Mouse (Mus musculus): Measurements from ENCODE around the gene Olfr1368. TPM values are rescaled to one million over a fixed set of nuclear protein-coding genes. Genes with fewer than 3 reads are reported as not detected.

Gene Olfr1368
- polyA plus RNA-seq (2014; fragmentation: Illumina TruSeq; extraction: RNeasy Lipid Tissue Mini Kit (QIAGEN cat#74804); ENCODE audit: low read depth, low replicate concordance) = 0.29 TPM

DNA sequence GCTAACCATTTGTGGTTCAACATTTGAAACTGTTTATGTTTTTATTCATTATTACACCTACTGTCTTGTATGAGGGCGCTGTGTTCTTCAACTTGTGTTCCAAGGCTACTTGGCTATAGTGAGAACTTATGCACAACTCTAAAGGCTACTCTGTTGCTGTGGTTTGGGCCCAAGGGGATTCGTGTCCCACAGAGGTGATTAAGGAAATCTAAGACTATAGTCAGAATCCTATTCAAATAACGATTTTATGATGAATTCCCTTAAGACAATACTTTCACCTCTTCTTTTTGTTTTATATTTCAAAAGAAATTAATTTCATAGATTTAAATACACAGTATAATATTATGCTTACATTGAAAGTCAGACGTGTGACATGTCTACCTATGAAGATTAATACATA is at the start of gene Olfr1368:
Olfr1368 (minus strand) TSS at position 101 of the 400 bp plus-strand sequence.

DNA sequence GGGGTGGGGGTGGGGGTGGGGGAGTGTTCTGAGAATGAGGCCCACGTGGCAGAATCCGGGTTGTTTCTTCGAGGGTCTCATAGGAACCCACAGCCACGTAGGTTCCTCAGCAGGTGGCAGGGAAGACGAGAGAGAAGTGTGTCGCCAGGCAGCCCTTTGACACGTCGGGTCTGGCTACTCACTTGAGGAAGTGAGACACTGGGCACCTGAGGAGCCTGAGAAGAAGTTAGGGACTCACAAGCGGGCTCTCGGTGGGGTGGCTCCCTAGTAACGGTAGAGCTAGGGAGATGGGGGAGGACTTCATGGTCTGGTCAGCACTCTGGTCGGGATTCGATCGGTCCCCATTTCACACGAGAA is 33.7 kb upstream of the Olfr1368 start, which contains the start of gene Trim27:
Trim27 (plus strand) TSS at position 79 of the 357 bp plus-strand sequence.

DNA sequence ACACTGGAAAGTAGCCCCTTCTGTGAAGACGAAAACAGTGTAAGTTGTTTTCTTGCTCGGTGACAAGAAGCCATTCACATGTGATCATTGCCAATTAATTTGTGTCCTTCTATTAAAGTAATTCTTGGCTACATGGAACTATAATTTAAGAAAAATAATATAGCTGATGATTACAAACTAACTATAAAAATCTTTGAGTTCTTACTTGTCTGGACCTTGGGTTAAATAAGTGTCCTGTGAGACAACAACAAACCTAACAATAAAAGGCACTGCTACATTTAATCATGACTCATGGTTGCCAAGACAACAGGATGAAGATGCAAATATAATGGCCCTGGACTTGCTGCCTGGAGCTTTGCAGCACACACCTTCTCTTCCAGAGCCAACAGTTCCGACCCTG is 16.3 kb downstream of the Olfr1368 start, which contains the start of gene Olfr263:
Olfr263 (plus strand) TSS at position 301 of the 400 bp plus-strand sequence.

DNA sequence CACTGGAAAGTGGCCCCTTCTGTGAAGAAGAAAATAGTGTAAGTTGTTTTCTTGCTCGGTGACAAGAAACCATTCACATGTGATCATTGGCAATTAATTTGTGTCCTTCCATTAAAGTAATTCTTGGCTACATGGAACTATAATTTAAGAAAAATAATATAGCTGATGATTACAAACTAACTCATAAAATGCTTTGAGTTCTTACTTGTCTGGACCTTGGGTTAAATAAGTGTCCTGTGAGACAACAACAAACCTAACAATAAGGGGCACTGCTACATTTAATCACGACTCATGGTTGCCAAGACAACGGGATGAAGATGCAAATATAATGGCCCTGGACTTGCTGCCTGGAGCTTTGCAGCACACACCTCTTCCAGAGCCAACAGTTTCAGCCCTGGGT is 34.5 kb downstream of the Olfr1368 start, which contains the start of gene Olfr1369-ps1:
Olfr1369-ps1 (plus strand) TSS at position 301 of the 400 bp plus-strand sequence.

Other genes starting within 250 kb of the Olfr1368 start
- not detected for gene Olfr1370, start 70.9 kb downstream of the Olfr1368 start, polyA plus RNA-seq (2014; fragmentation: Illumina TruSeq; extraction: RNeasy Lipid Tissue Mini Kit (QIAGEN cat#74804); ENCODE audit: low read depth, low replicate concordance)
- not detected for gene Olfr1369-ps1, start 34.4 kb downstream of the Olfr1368 start, polyA plus RNA-seq (2014; fragmentation: Illumina TruSeq; extraction: RNeasy Lipid Tissue Mini Kit (QIAGEN cat#74804); ENCODE audit: low read depth, low replicate concordance)
- gene Olfr263, start 16.2 kb downstream of the Olfr1368 start, polyA plus RNA-seq (2014; fragmentation: Illumina TruSeq; extraction: RNeasy Lipid Tissue Mini Kit (QIAGEN cat#74804); ENCODE audit: low read depth, low replicate concordance) = not detected
- 180 TPM for gene Trim27, start 33.6 kb upstream of the Olfr1368 start, polyA plus RNA-seq (2014; fragmentation: Illumina TruSeq; extraction: RNeasy Lipid Tissue Mini Kit (QIAGEN cat#74804); ENCODE audit: low read depth, low replicate concordance)
- gene Gpx5, start 146.9 kb upstream of the Olfr1368 start, polyA plus RNA-seq (2014; fragmentation: Illumina TruSeq; extraction: RNeasy Lipid Tissue Mini Kit (QIAGEN cat#74804); ENCODE audit: low read depth, low replicate concordance) = not detected
- 42.6 TPM for gene Gpx6, start 166.3 kb upstream of the Olfr1368 start, polyA plus RNA-seq (2014; fragmentation: Illumina TruSeq; extraction: RNeasy Lipid Tissue Mini Kit (QIAGEN cat#74804); ENCODE audit: low read depth, low replicate concordance)
- not detected for gene Olfr1367, start 201.0 kb upstream of the Olfr1368 start, polyA plus RNA-seq (2014; fragmentation: Illumina TruSeq; extraction: RNeasy Lipid Tissue Mini Kit (QIAGEN cat#74804); ENCODE audit: low read depth, low replicate concordance)
- 87.2 TPM for gene Zscan12, start 217.0 kb upstream of the Olfr1368 start, polyA plus RNA-seq (2014; fragmentation: Illumina TruSeq; extraction: RNeasy Lipid Tissue Mini Kit (QIAGEN cat#74804); ENCODE audit: low read depth, low replicate concordance)

Measured in testis, adult 10 weeks (tissue).